Mouse (Mus musculus): ENCODE measurements around the gene Olfr665. TPM values are rescaled to one million over a fixed set of nuclear protein-coding genes. Genes with fewer than 3 reads are reported as not detected.

The Olfr665 gene
- polyA plus RNA-seq, 2 experiments = not detected

DNA sequence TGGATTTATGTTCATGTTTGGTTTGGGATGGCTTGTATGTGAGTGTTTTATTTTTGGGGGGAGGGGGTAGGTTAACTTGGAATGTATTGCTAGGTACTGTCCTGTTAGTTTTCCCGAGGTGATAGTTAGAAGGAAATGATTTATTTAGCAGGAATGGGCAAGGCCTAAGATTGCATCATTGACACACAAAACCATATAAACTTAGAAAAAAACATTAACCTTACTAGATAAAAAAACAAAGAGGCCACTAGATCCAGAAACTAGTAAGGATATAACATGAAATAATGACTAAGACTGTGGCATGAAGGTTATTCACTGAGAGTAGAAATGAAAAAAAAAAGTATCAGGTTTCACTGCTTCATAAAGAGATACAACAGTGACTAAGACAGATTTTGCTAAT is 20.1 kb upstream of the Olfr665 start:
- DNase-seq (ENCODE audit: low read depth in 3 of 3, low spot score in 3 of 3) = no peak
- WGBS (ENCODE audit: insufficient replicate concordance) = 48% methylated on average over 1 of the region's 1 CpGs
- TF ChIP-seq CTCF (IDR thresholded peaks at IDR 0.05; ENCODE audit: low read depth) (no peak), EP300 (IDR thresholded peaks at IDR 0.05; ENCODE audit: low read depth) (no peak)
- Histone ChIP-seq H3K27ac (no peak overlapping the region), H3K36me3 (replicated peaks; ENCODE audit: control insufficient read depth, insufficient read depth, low read depth) (no peaks in the 10 kb centered on the region), H3K9ac (replicated peaks) (no peak overlapping the region), H3K9me3 (ENCODE audit: control insufficient read depth, low read length) (no peaks in the 10 kb centered on the region), H3K4me2 (ENCODE audit: low read depth) (no peak overlapping the region), H3K4me1 (replicated peaks; ENCODE audit: control insufficient read depth in 2 of 2, insufficient read depth in 2 of 2, low read length in 1 of 2) (no peaks in the 10 kb centered on the region), H3K4me3 (ENCODE audit: insufficient read depth in 1 of 2, low read depth in 2 of 2, low read length in 2 of 2) (no peak overlapping the region), H3K27me3 (ENCODE audit: control insufficient read depth, insufficient read depth, low read length) (no peaks in the 10 kb centered on the region)
- ATAC-seq (ENCODE audit: insufficient read depth) = no peak

DNA sequence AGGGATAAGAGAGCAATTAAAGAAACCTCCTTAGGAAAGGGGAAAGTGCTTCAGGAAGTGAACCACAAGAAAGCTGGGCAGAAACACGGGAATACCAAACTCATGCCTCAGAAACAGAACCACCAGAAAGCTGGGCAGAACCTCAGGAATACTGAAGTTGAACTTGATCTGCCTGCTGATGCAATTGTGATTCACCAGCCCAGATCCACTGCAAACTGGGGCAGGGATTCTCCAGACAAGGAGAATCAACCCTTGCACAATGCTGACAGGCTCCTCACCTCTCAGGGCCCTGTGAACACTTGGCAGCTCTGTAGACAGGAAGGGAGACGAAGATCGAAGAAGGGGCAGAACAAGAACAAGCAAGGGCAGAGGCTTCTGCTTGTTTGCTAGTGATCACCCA is 16.4 kb upstream of the Olfr665 start:
- Histone ChIP-seq H3K36me3 (replicated peaks; ENCODE audit: control insufficient read depth, insufficient read depth, low read depth) (no peaks in the 10 kb centered on the region), H3K4me1 (replicated peaks; ENCODE audit: control insufficient read depth in 2 of 2, insufficient read depth in 2 of 2, low read length in 1 of 2) (no peaks in the 10 kb centered on the region)
- ATAC-seq (ENCODE audit: insufficient read depth) = no peak

DNA sequence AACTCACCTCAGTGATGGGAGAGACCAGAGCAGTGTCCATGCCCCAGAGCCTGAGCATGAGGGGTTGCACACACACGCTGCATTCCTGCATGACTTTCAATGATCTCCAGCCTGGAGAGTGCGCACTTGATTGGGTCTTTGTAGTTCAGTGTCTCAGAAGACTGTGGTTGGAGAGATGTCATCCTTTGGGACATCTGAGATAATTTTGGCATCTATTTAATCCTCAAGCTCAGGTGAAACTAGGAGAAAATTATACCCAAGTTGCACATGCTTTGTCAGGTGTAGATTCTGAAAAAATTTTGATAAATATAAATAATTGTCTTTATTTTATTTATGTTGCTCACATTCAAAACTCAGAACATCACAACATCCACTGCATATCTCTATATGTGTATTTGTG is 18.0 kb downstream of the Olfr665 start, which contains the start of gene Olfr666:
Gene Olfr666 (minus strand): TSS at position 101 of the 400 bp plus-strand sequence.
- no peak within 1 kb of the TSS for H3K4me3 ChIP-seq (ENCODE audit: insufficient read depth in 1 of 2, low read depth in 2 of 2, low read length in 2 of 2)
- WGBS (ENCODE audit: insufficient replicate concordance) = 56% methylated on average over 2 of the region's 2 CpGs
- DNase-seq (ENCODE audit: low read depth in 3 of 3, low spot score in 3 of 3) = no peak

More for the DNA sequence above, 16.4 kb upstream of the Olfr665 start:
- no peak overlapping the region for H3K27ac ChIP-seq
- TF ChIP-seq EP300 (IDR thresholded peaks at IDR 0.05; ENCODE audit: low read depth) = no peak
- no peak for TF ChIP-seq CTCF (IDR thresholded peaks at IDR 0.05; ENCODE audit: low read depth)
- no peak overlapping the region for H3K9ac ChIP-seq (replicated peaks)
- H3K9me3 ChIP-seq (ENCODE audit: control insufficient read depth, low read length) = no peaks in the 10 kb centered on the region
- no peak overlapping the region for H3K4me3 ChIP-seq (ENCODE audit: insufficient read depth in 1 of 2, low read depth in 2 of 2, low read length in 2 of 2)
- no peaks in the 10 kb centered on the region for H3K27me3 ChIP-seq (ENCODE audit: control insufficient read depth, insufficient read depth, low read length)
- WGBS (ENCODE audit: insufficient replicate concordance) = 59% methylated on average over 3 of the region's 3 CpGs
- H3K4me2 ChIP-seq (ENCODE audit: low read depth) = no peak overlapping the region
- DNase-seq (ENCODE audit: low read depth in 3 of 3, low spot score in 3 of 3) = no peak

DNA sequence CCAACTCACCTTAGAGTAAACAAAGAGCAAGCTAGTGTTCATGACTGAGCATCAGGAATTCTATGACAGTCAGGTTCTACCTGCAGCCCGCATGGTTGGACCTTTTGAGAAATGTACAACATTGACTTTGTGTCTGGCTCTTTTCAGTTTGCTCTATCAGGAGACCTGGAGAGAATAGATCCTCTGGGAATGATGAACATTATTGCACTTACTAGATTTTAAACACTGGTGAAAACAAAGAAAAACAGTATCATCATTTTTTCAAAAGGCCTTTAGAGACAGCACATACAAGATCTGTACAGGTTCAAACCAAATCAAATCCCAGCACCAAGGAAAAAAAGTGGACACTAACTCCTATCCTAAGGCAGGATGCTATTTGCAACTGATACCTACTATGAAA is 43.6 kb downstream of the Olfr665 start, which contains the start of gene Olfr667:
Gene Olfr667 (minus strand): TSS at position 101 of the 400 bp plus-strand sequence.
- no peak within 1 kb of the TSS for H3K27ac ChIP-seq
- H3K4me2 ChIP-seq (ENCODE audit: low read depth) = no peak within 1 kb of the TSS
- no peak within 1 kb of the TSS for H3K9ac ChIP-seq (replicated peaks)
- H3K27me3 ChIP-seq (ENCODE audit: control insufficient read depth, insufficient read depth, low read length) = no peaks in the 10 kb centered on the region
- WGBS (ENCODE audit: insufficient replicate concordance) = 56% methylated on average over 1 of the region's 1 CpGs
- H3K9me3 ChIP-seq (ENCODE audit: control insufficient read depth, low read length) = no peaks in the 10 kb centered on the region
- no peaks in the 10 kb centered on the region for H3K36me3 ChIP-seq (replicated peaks; ENCODE audit: control insufficient read depth, insufficient read depth, low read depth)
- no peak for DNase-seq (ENCODE audit: low read depth in 3 of 3, low spot score in 3 of 3)
- H3K4me3 ChIP-seq (ENCODE audit: insufficient read depth in 1 of 2, low read depth in 2 of 2, low read length in 2 of 2) = no peak within 1 kb of the TSS
- TF ChIP-seq EP300 (IDR thresholded peaks at IDR 0.05; ENCODE audit: low read depth) (no peak), CTCF (IDR thresholded peaks at IDR 0.05; ENCODE audit: low read depth) (no peak)
- H3K4me1 ChIP-seq (replicated peaks; ENCODE audit: control insufficient read depth in 2 of 2, insufficient read depth in 2 of 2, low read length in 1 of 2) = no peaks in the 10 kb centered on the region
- no peak for ATAC-seq (ENCODE audit: insufficient read depth)

More for the DNA sequence above, 18.0 kb downstream of the Olfr665 start, which contains the start of gene Olfr666:
- TF ChIP-seq EP300 (IDR thresholded peaks at IDR 0.05; ENCODE audit: low read depth) (no peak), CTCF (IDR thresholded peaks at IDR 0.05; ENCODE audit: low read depth) (no peak)
- H3K36me3 ChIP-seq (replicated peaks; ENCODE audit: control insufficient read depth, insufficient read depth, low read depth) = no peaks in the 10 kb centered on the region
- H3K4me1 ChIP-seq (replicated peaks; ENCODE audit: control insufficient read depth in 2 of 2, insufficient read depth in 2 of 2, low read length in 1 of 2) = no peaks in the 10 kb centered on the region
- no peak within 1 kb of the TSS for H3K4me2 ChIP-seq (ENCODE audit: low read depth)
- H3K9me3 ChIP-seq (ENCODE audit: control insufficient read depth, low read length) = no peaks in the 10 kb centered on the region
- no peak within 1 kb of the TSS for H3K9ac ChIP-seq (replicated peaks)
- no peaks in the 10 kb centered on the region for H3K27me3 ChIP-seq (ENCODE audit: control insufficient read depth, insufficient read depth, low read length)
- no peak within 1 kb of the TSS for H3K27ac ChIP-seq
- ATAC-seq (ENCODE audit: insufficient read depth) = no peak

DNA sequence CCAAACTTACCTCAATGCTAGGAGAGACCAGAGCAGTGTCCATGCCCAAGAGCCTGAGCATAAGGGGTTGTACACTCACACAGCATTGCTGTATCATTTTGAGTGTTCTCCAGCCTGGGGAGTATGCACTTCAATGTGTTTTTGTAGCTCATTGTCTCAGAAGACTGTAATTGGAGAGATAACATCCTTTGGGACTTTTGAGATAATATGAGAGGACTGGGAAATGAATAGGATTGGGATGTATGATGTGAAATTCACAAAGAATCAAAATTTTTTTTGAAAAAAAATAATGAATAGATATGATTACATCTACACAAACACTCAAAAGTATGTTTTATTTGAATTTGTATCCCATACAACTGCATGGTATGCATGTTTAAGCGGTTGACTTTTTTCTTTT is 50.1 kb downstream of the Olfr665 start, which contains the start of gene Olfr668:
Gene Olfr668 (minus strand): TSS at position 101 of the 400 bp plus-strand sequence.
- H3K27me3 ChIP-seq (ENCODE audit: control insufficient read depth, insufficient read depth, low read length) = no peaks in the 10 kb centered on the region
- H3K36me3 ChIP-seq (replicated peaks; ENCODE audit: control insufficient read depth, insufficient read depth, low read depth) = no peaks in the 10 kb centered on the region
- no peaks in the 10 kb centered on the region for H3K9me3 ChIP-seq (ENCODE audit: control insufficient read depth, low read length)
- no peaks in the 10 kb centered on the region for H3K4me1 ChIP-seq (replicated peaks; ENCODE audit: control insufficient read depth in 2 of 2, insufficient read depth in 2 of 2, low read length in 1 of 2)
- no peak within 1 kb of the TSS for H3K27ac ChIP-seq
- ATAC-seq (ENCODE audit: insufficient read depth) (no peak), DNase-seq (ENCODE audit: low read depth in 3 of 3, low spot score in 3 of 3) (no peak)
- no peak within 1 kb of the TSS for H3K4me3 ChIP-seq (ENCODE audit: insufficient read depth in 1 of 2, low read depth in 2 of 2, low read length in 2 of 2)
- TF ChIP-seq EP300 (IDR thresholded peaks at IDR 0.05; ENCODE audit: low read depth) (no peak), CTCF (IDR thresholded peaks at IDR 0.05; ENCODE audit: low read depth) (no peak)
- 44% methylated on average over 1 of the region's 1 CpGs for WGBS (ENCODE audit: insufficient replicate concordance)
- H3K4me2 ChIP-seq (ENCODE audit: low read depth) = no peak within 1 kb of the TSS
- H3K9ac ChIP-seq (replicated peaks) = no peak within 1 kb of the TSS

Other genes with a start within 250 kb of the Olfr665 start
- not detected in 2 replicates for gene Olfr658, start 230.7 kb upstream of the Olfr665 start, polyA plus RNA-seq (2012; rRNA removed)
- gene Olfr658, start 230.7 kb upstream of the Olfr665 start, polyA plus RNA-seq (2014; fragmentation: Nextera tagmentation; extraction: Ambion mirVana) = not detected in 2 replicates
- gene Olfr659, start 211.3 kb upstream of the Olfr665 start, polyA plus RNA-seq (2012; rRNA removed) = not detected in 2 replicates
- gene Olfr659, start 211.3 kb upstream of the Olfr665 start, polyA plus RNA-seq (2014; fragmentation: Nextera tagmentation; extraction: Ambion mirVana) = not detected in 2 replicates
- not detected in 2 replicates for gene Olfr661, start 191.5 kb upstream of the Olfr665 start, polyA plus RNA-seq (2012; rRNA removed)
- gene Olfr661, start 191.5 kb upstream of the Olfr665 start, polyA plus RNA-seq (2014; fragmentation: Nextera tagmentation; extraction: Ambion mirVana) = not detected in 2 replicates
- gene Usp17le, start 100.6 kb upstream of the Olfr665 start, polyA plus RNA-seq (2012; rRNA removed) = not detected in 2 replicates
- gene Usp17le, start 100.6 kb upstream of the Olfr665 start, polyA plus RNA-seq (2014; fragmentation: Nextera tagmentation; extraction: Ambion mirVana) = not detected in 2 replicates
- gene Usp17lb, start 35.4 kb upstream of the Olfr665 start, polyA plus RNA-seq (2012; rRNA removed) = not detected in 2 replicates
- not detected in 2 replicates for gene Usp17lb, start 35.4 kb upstream of the Olfr665 start, polyA plus RNA-seq (2014; fragmentation: Nextera tagmentation; extraction: Ambion mirVana)
- not detected in 2 replicates for gene Usp17la, start 21.0 kb upstream of the Olfr665 start, polyA plus RNA-seq (2012; rRNA removed)
- gene Usp17la, start 21.0 kb upstream of the Olfr665 start, polyA plus RNA-seq (2014; fragmentation: Nextera tagmentation; extraction: Ambion mirVana) = not detected in 2 replicates
- gene Olfr666, start 17.9 kb downstream of the Olfr665 start, polyA plus RNA-seq (2012; rRNA removed) = not detected in 2 replicates
- not detected in 2 replicates for gene Olfr666, start 17.9 kb downstream of the Olfr665 start, polyA plus RNA-seq (2014; fragmentation: Nextera tagmentation; extraction: Ambion mirVana)
- gene Olfr667, start 43.5 kb downstream of the Olfr665 start, polyA plus RNA-seq (2012; rRNA removed) = not detected in 2 replicates
- gene Olfr667, start 43.5 kb downstream of the Olfr665 start, polyA plus RNA-seq (2014; fragmentation: Nextera tagmentation; extraction: Ambion mirVana) = not detected in 2 replicates
- gene Olfr668, start 50.0 kb downstream of the Olfr665 start, polyA plus RNA-seq (2012; rRNA removed) = not detected in 2 replicates
- not detected in 2 replicates for gene Olfr668, start 50.0 kb downstream of the Olfr665 start, polyA plus RNA-seq (2014; fragmentation: Nextera tagmentation; extraction: Ambion mirVana)
- not detected in 2 replicates for gene Olfr669, start 56.2 kb downstream of the Olfr665 start, polyA plus RNA-seq (2012; rRNA removed)
- not detected in 2 replicates for gene Olfr669, start 56.2 kb downstream of the Olfr665 start, polyA plus RNA-seq (2014; fragmentation: Nextera tagmentation; extraction: Ambion mirVana)
- gene Olfr670, start 84.6 kb downstream of the Olfr665 start, polyA plus RNA-seq (2012; rRNA removed) = not detected in 2 replicates
- not detected in 2 replicates for gene Olfr670, start 84.6 kb downstream of the Olfr665 start, polyA plus RNA-seq (2014; fragmentation: Nextera tagmentation; extraction: Ambion mirVana)
- not detected in 2 replicates for gene Olfr671, start 101.1 kb downstream of the Olfr665 start, polyA plus RNA-seq (2012; rRNA removed)
- gene Olfr671, start 101.1 kb downstream of the Olfr665 start, polyA plus RNA-seq (2014; fragmentation: Nextera tagmentation; extraction: Ambion mirVana) = not detected in 2 replicates
- gene Olfr672, start 124.0 kb downstream of the Olfr665 start, polyA plus RNA-seq (2012; rRNA removed) = not detected in 2 replicates
- not detected in 2 replicates for gene Olfr672, start 124.0 kb downstream of the Olfr665 start, polyA plus RNA-seq (2014; fragmentation: Nextera tagmentation; extraction: Ambion mirVana)
- not detected in 2 replicates for gene Olfr675, start 150.4 kb downstream of the Olfr665 start, polyA plus RNA-seq (2012; rRNA removed)
- gene Olfr675, start 150.4 kb downstream of the Olfr665 start, polyA plus RNA-seq (2014; fragmentation: Nextera tagmentation; extraction: Ambion mirVana) = not detected in 2 replicates
- not detected in 2 replicates for gene Olfr676, start 154.7 kb downstream of the Olfr665 start, polyA plus RNA-seq (2012; rRNA removed)
- not detected in 2 replicates for gene Olfr676, start 154.7 kb downstream of the Olfr665 start, polyA plus RNA-seq (2014; fragmentation: Nextera tagmentation; extraction: Ambion mirVana)
- not detected in 2 replicates for gene Olfr677, start 173.3 kb downstream of the Olfr665 start, polyA plus RNA-seq (2012; rRNA removed)
- gene Olfr677, start 173.3 kb downstream of the Olfr665 start, polyA plus RNA-seq (2014; fragmentation: Nextera tagmentation; extraction: Ambion mirVana) = not detected in 2 replicates
- gene Olfr678, start 186.4 kb downstream of the Olfr665 start, polyA plus RNA-seq (2012; rRNA removed) = not detected in 2 replicates
- not detected in 2 replicates for gene Olfr678, start 186.4 kb downstream of the Olfr665 start, polyA plus RNA-seq (2014; fragmentation: Nextera tagmentation; extraction: Ambion mirVana)
- not detected in 2 replicates for gene Olfr679, start 203.2 kb downstream of the Olfr665 start, polyA plus RNA-seq (2012; rRNA removed)
- gene Olfr679, start 203.2 kb downstream of the Olfr665 start, polyA plus RNA-seq (2014; fragmentation: Nextera tagmentation; extraction: Ambion mirVana) = not detected in 2 replicates
- gene Olfr680-ps1, start 214.8 kb downstream of the Olfr665 start, polyA plus RNA-seq (2012; rRNA removed) = not detected in 2 replicates
- not detected in 2 replicates for gene Olfr680-ps1, start 214.8 kb downstream of the Olfr665 start, polyA plus RNA-seq (2014; fragmentation: Nextera tagmentation; extraction: Ambion mirVana)
- not detected in 2 replicates for gene Olfr681, start 238.8 kb downstream of the Olfr665 start, polyA plus RNA-seq (2012; rRNA removed)
- gene Olfr681, start 238.8 kb downstream of the Olfr665 start, polyA plus RNA-seq (2014; fragmentation: Nextera tagmentation; extraction: Ambion mirVana) = not detected in 2 replicates

Measured in liver, embryonic 14.5 days (tissue).